Mouse (Mus musculus) layer of hippocampus, adult 11-12 months (tissue): Measurements from ENCODE around the gene Ssh3.
"Not testable (repeated sequence)": the region's sequence is repeated elsewhere in the genome, so short reads cannot be mapped to it uniquely, and the experiment has no call there.

ENCODE experiments used
- DNase-seq: peaks from one replicate; pipeline ENCODE4 v3.0.0; 2022; ENCODE audit warnings: low spot score

The Ssh3 gene

GRCm38 (mm10) chr19:4296611-4297010 lies 27.6 kb upstream of the Ssh3 start:
- no peak for DNase-seq

GRCm38 (mm10) chr19:4295391-4295790 lies 26.4 kb upstream of the Ssh3 start:
- DNase-seq, result no peak

GRCm38 (mm10) chr19:4294381-4295097 lies 25.6 kb upstream of the Ssh3 start:
- DNase-seq, result peak; percentile 57

GRCm38 (mm10) chr19:4291161-4291560 lies 22.2 kb upstream of the Ssh3 start:
- no peak for DNase-seq

- DNase-seq, result no peak
Measured at GRCm38 (mm10) chr19:4290749-4291148, 21.8 kb upstream of the Ssh3 start.

GRCm38 (mm10) chr19:4283653-4284052 lies 14.7 kb upstream of the Ssh3 start:
- no peak for DNase-seq

- peak; percentile 95 for DNase-seq
Measured at GRCm38 (mm10) chr19:4282898-4283553, 14.0 kb upstream of the Ssh3 start, which contains the start of gene Ankrd13d. Gene Ankrd13d, minus strand, starts transcription at chr19:4283137.

- no peak for DNase-seq
Measured at GRCm38 (mm10) chr19:4280425-4280824, 11.4 kb upstream of the Ssh3 start.

GRCm38 (mm10) chr19:4279487-4279886 lies 10.5 kb upstream of the Ssh3 start:
- no peak for DNase-seq

GRCm38 (mm10) chr19:4270972-4271371 lies 2.0 kb upstream of the Ssh3 start:
- no peak for DNase-seq

- no peak for DNase-seq
Measured at GRCm38 (mm10) chr19:4270187-4270586, 1.2 kb upstream of the Ssh3 start.

- DNase-seq, result no peak
Measured at GRCm38 (mm10) chr19:4265956-4266355, 3.0 kb downstream of the Ssh3 start.

- DNase-seq, result no peak
Measured at GRCm38 (mm10) chr19:4264171-4264780, 4.7 kb downstream of the Ssh3 start.

GRCm38 (mm10) chr19:4263702-4264101 lies 5.3 kb downstream of the Ssh3 start:
- no peak for DNase-seq

- DNase-seq, result no peak
Measured at GRCm38 (mm10) chr19:4262756-4263155, 6.2 kb downstream of the Ssh3 start.

GRCm38 (mm10) chr19:4261038-4261698 lies 7.8 kb downstream of the Ssh3 start:
- no peak for DNase-seq

GRCm38 (mm10) chr19:4257897-4258252 lies 11.1 kb downstream of the Ssh3 start:
- DNase-seq, result no peak

- DNase-seq, result peak; percentile 96
Measured at GRCm38 (mm10) chr19:4257216-4257896, 11.6 kb downstream of the Ssh3 start.

GRCm38 (mm10) chr19:4255583-4256162 lies 13.3 kb downstream of the Ssh3 start:
- no peak for DNase-seq

- DNase-seq, result no peak
Measured at GRCm38 (mm10) chr19:4254230-4254629, 14.8 kb downstream of the Ssh3 start.

GRCm38 (mm10) chr19:4248683-4249082 lies 20.3 kb downstream of the Ssh3 start:
- DNase-seq, result not testable (repeated sequence)

GRCm38 (mm10) chr19:4247010-4247409 lies 22.0 kb downstream of the Ssh3 start:
- no peak for DNase-seq
